Mouse (Mus musculus) myocyte (in vitro differentiated cells): ENCODE data around the gene Col4a4.

Experiments
- MAX ChIP-seq: IDR thresholded peaks from one replicate; pipeline ENCODE4 v1.6.1; 2011; ENCODE audit warnings: low read depth, mild to moderate bottlenecking, control low read depth
- MYOD1 ChIP-seq, 3 experiments: IDR thresholded peaks; one replicate each; pipeline ENCODE4 v1.6.1; 2011; ENCODE audit warnings: control low read depth in 2 of 3, low read depth in 2 of 3, mild to moderate bottlenecking in 2 of 3, moderate library complexity in 1 of 3; ENCODE audit not compliant: insufficient read length in 2 of 3, control insufficient read depth in 1 of 3
- MYOG ChIP-seq, 3 experiments: IDR thresholded peaks; one replicate each; pipeline ENCODE4 v1.6.1; 2011; ENCODE audit warnings: control low read depth in 2 of 3, low read depth in 2 of 3, mild to moderate bottlenecking in 2 of 3; ENCODE audit not compliant: insufficient read length in 2 of 3, control insufficient read depth in 1 of 3, insufficient read depth in 1 of 3
- POLR2A ChIP-seq: IDR thresholded peaks from one replicate; pipeline ENCODE4 v1.6.1; 2011; ENCODE audit warnings: low read depth, mild to moderate bottlenecking, control low read depth, moderate library complexity; ENCODE audit not compliant: insufficient read length
- TCF12 ChIP-seq: IDR thresholded peaks from one replicate; pipeline ENCODE4 v1.6.1; 2011; ENCODE audit warnings: mild to moderate bottlenecking, control low read depth; ENCODE audit not compliant: poor library complexity, insufficient read depth, severe bottlenecking
- USF1 ChIP-seq: IDR thresholded peaks from one replicate; pipeline ENCODE4 v1.6.1; 2011; ENCODE audit warnings: low read depth, mild to moderate bottlenecking, control low read depth, moderate library complexity

- no peak for TF ChIP-seq TCF12
- no peak for TF ChIP-seq MAX
- no peak for TF ChIP-seq POLR2A
- TF ChIP-seq MYOG (IDR thresholded peaks at IDR 0.05; ENCODE audit: control insufficient read depth in 1 of 3, insufficient read depth in 1 of 3, insufficient read length in 2 of 3, low read depth in 2 of 3): no peak
- TF ChIP-seq MYOD1 (IDR thresholded peaks at IDR 0.05; ENCODE audit: control insufficient read depth in 1 of 3, insufficient read length in 2 of 3, low read depth in 2 of 3): no peak
- no peak for TF ChIP-seq USF1
Measured at GRCm38 (mm10) chr1:82619981-82620380, 33.3 kb upstream of the Col4a4 start.
